Mouse (Mus musculus): ENCODE measurements at regions not wholly inside any gene's neighbourhood (a gene's known extent, or its start where the extent isn't known, plus 50 kb on each side); places are given as distances from the start of the nearest gene placed in this dataset.

- intact Hi-C loops (cut with DNase I), result no loop called here
- no peak for DNase-seq (ENCODE audit: low spot score in 2 of 2)
Observed at GRCm38 (mm10) chr9:23911851-23912250, 185.9 kb upstream of the Npsr1 start.

- intact Hi-C loops (cut with DNase I), result no loop called here
- no peak for DNase-seq (ENCODE audit: low spot score in 2 of 2)
Observed at GRCm38 (mm10) chr9:23917345-23917744, 180.5 kb upstream of the Npsr1 start.

DNA sequence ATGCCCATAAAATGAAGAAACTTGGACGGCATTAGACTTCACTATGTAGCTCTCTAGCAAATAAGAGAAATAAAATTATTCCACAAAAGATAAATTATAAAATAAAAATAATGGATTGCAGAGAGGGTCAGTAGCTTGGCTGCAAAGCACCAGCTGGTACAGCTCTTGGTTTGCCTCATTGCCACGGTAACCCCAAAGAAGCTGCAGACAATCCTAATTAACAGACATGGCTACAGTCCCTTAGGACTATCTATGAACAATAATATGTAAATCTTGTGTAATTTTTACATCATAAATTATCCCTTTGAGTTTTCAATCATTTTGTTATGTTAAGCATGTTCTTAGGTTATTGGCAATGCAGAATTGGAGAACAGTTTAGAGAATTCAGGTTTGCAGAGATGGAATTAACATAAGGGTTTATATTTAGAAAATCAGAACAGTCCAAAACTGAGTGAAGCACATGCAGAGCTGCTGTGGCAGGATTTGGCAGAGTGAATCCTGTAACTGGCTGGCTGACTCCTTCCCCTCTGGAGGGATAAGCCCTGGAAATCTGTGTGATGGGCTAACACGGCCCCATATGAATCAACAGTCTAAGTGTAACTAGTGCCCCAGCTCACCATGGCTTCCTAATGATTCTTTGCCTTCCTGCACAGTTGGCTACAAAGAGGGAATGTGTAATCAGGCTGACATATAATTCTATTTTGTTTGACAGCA, 178.4 kb upstream of the Npsr1 start:
- peak in 1 of 2 experiments; percentile 51 for DNase-seq (ENCODE audit: low spot score in 2 of 2)
- intact Hi-C loops (cut with DNase I), result no loop called here

DNA sequence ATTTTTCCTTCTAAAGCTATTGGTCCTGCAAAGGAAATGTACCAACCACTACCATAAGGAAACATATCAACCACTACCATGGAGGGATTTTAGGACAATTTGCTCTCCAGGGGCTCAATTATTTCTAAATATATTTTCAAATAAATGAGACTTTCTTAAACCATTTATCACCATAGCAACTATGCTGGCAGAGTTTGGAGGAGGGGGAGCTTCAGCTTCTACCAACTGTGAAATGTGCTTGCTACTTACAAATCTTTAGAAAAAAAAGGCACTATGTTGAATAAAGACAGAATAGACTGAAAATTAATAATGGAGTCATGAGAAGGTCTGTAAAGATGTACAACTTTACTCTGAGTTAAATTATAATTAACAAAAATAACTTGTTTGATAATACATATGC, 165.6 kb upstream of the Npsr1 start:
- no peak for DNase-seq (ENCODE audit: low spot score in 2 of 2)
- intact Hi-C loops (cut with DNase I), result no loop called here

- no peak for DNase-seq (ENCODE audit: low spot score in 2 of 2)
- intact Hi-C loops (cut with DNase I), result no loop called here
Observed at GRCm38 (mm10) chr9:23934282-23934681, 163.5 kb upstream of the Npsr1 start.

GRCm38 (mm10) chr9:23952543-23952942, 145.3 kb upstream of the Npsr1 start:
- intact Hi-C loops (cut with DNase I), result loop anchor here (1.0 to 10.0 kb wide), 9 partner anchors 62 to 552 kb away; partner anchors contain the start of gene Dpy19l1
- DNase-seq (ENCODE audit: low spot score in 2 of 2), result peak; percentile 27 to 93

GRCm38 (mm10) chr9:23956593-23956992, 141.2 kb upstream of the Npsr1 start:
- no peak for DNase-seq (ENCODE audit: low spot score in 2 of 2)
- intact Hi-C loops (cut with DNase I), result loop anchor here (10.0 kb wide), 3 partner anchors 328 to 548 kb away; partner anchors contain the start of gene Dpy19l1

DNA sequence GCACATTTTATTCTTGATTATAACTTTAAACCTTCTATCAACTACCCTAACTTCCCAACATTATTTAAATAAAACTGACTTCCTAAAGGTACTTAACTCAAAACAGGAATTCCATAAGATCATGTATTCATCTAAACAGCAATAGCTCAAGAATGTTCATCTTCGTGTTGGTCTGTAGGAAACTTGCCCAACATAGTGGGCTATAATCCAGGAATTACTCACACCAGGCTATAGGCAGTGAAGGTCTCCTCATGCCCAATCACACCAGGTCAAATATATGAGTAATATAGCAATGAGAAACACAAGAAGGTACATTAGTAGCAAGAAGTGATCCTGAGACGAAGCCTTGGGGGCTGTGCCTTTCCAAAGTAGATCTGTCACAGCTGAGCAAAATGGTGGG, 128.1 kb upstream of the Npsr1 start:
- no peak for DNase-seq (ENCODE audit: low spot score in 2 of 2)
- intact Hi-C loops (cut with DNase I), result no loop called here

- DNase-seq (ENCODE audit: low spot score in 2 of 2), result no peak
- intact Hi-C loops (cut with DNase I), result no loop called here
Observed at GRCm38 (mm10) chr9:23973206-23973605, 124.6 kb upstream of the Npsr1 start.

DNA sequence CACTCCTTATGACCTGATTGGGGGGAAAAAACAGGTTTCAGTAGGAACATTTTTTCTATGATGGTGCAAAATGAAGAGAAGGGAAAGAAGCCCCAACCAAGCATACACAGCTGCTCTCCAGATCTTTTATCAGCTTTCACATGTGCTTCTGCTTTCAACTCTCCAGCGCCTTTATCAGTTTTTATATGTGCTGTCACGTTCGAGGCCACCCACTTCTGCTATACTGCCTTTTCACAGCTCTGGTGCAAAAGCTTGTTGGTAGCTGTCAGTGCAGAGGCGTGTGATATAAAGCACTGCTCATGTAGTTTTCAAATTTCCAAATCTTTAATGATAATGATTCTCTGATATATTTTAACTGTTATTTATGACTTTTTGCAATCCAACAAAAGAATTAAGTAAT, 120.2 kb upstream of the Npsr1 start:
- intact Hi-C loops (cut with DNase I), result no loop called here
- DNase-seq (ENCODE audit: low spot score in 2 of 2), result peak; percentile 31 to 71

GRCm38 (mm10) chr9:24006353-24006752, 91.4 kb upstream of the Npsr1 start:
- no peak for DNase-seq (ENCODE audit: low spot score in 2 of 2)
- intact Hi-C loops (cut with DNase I), result no loop called here

DNA sequence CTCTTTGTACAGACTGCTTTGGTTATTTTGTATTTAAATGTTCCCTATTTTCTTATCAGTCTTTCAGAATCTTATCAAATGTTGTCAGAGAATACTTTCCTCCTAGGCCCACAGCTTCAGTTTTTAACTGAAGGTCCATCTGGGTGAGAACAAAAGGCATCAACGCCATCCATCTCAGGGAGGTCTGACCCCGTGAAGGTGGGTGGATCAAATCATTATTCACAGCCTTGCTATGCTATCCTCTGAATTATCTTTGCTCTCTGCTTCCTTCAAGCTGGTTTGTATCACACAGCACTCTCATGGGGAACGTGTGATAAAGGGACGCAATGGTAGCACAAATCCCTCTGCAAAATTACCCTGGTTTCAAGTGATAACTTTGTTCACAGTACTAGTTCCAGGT, 59.5 kb upstream of the Npsr1 start:
- no peak for DNase-seq (ENCODE audit: low spot score in 2 of 2)
- intact Hi-C loops (cut with DNase I), result no loop called here

Measured in left cerebral cortex, postnatal 25 days (tissue).